Comparison of ENCODE assay signal across 8 mouse cellular contexts in the genomic region with DNA sequence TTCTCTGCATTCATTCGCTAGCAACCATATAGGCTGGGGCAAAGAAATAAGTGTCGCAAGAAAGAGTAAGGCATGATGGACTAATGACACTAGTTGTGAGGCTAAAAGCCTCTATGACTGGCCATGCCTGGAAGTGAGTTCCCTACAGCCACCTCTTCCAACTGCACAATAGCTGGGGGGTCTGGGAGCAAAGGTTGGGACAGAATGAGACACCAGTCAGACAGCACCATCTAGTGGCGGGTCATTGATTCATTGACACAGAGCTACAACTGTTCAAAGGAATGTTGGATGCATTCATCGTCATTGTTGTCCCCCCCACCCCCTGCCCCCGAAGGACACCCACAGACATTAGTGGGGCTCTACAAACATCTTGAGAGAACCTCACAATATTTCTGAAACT. TPM values are rescaled to one million over a fixed set of nuclear protein-coding genes. Genes with fewer than 3 reads are reported as not detected.
DNase-seq lines count a peak whose midpoint lies in the region; ATAC-seq lines count a peak whose summit lies in the region.

No protein-coding gene starts in this region.

- peak; percentile 79 for DNase-seq in neural tube, embryonic 10.5 days (ENCODE audit: extremely low spot score, low spot score)
- DNase-seq in adrenal gland, postnatal 4 days (ENCODE audit: low spot score in 2 of 2) = peak; percentile 15 to 44
- DNase-seq in layer of hippocampus, postnatal 25 days (ENCODE audit: extremely low spot score in 1 of 2, low spot score in 1 of 2) = peak; percentile 31 to 80
- DNase-seq in thymus, postnatal 14 days = peak; percentile 56

- H3K36me3 ChIP-seq in neural tube, embryonic 15.5 days = no peaks in the 10 kb centered on the region
- H3K36me3 ChIP-seq in forebrain, embryonic 16.5 days (ENCODE audit: control insufficient read depth, insufficient read depth) = no peaks in the 10 kb centered on the region
- no peaks in the 10 kb centered on the region for H3K36me3 ChIP-seq in hindbrain, embryonic 16.5 days (ENCODE audit: control insufficient read depth, insufficient read depth, low read length)

- H3K4me3 ChIP-seq in neural tube, embryonic 15.5 days (replicated peaks) = no peak overlapping the region
- H3K4me3 ChIP-seq in forebrain, embryonic 16.5 days (replicated peaks; ENCODE audit: low read length) = no peak overlapping the region
- no peak overlapping the region for H3K4me3 ChIP-seq in hindbrain, embryonic 16.5 days (ENCODE audit: low read length)

- no peaks in the 10 kb centered on the region for H3K9me3 ChIP-seq in neural tube, embryonic 15.5 days (replicated peaks)
- no peaks in the 10 kb centered on the region for H3K9me3 ChIP-seq in forebrain, embryonic 16.5 days (ENCODE audit: control insufficient read depth, low read length)
- H3K9me3 ChIP-seq in hindbrain, embryonic 16.5 days (ENCODE audit: control insufficient read depth, low read length) = no peaks in the 10 kb centered on the region

- H3K27me3 ChIP-seq in neural tube, embryonic 15.5 days (replicated peaks) = no peaks in the 10 kb centered on the region
- no peaks in the 10 kb centered on the region for H3K27me3 ChIP-seq in forebrain, embryonic 16.5 days (replicated peaks; ENCODE audit: control insufficient read depth, insufficient read depth, low read length)
- H3K27me3 ChIP-seq in hindbrain, embryonic 16.5 days (replicated peaks; ENCODE audit: control insufficient read depth, insufficient read depth, low read length) = no peaks in the 10 kb centered on the region

- ATAC-seq in neural tube, embryonic 15.5 days (ENCODE audit: low FRiP score) = no peak
- ATAC-seq in forebrain, embryonic 16.5 days = peak; percentile 43; the same call in 1 of the 2 replicates
- peak; percentile 83 for ATAC-seq in hindbrain, embryonic 16.5 days
- ATAC-seq in megakaryocyte-erythroid progenitor cell, adult 5-6 weeks (replicated peaks; ENCODE audit: low FRiP score, low TSS enrichment, poor library complexity, severe bottlenecking) = peak; percentile 77

- H3K4me1 ChIP-seq in neural tube, embryonic 15.5 days = no peaks in the 10 kb centered on the region
- H3K4me1 ChIP-seq in forebrain, embryonic 16.5 days (replicated peaks; ENCODE audit: control insufficient read depth, insufficient read depth, low read length) = no peaks in the 10 kb centered on the region
- H3K4me1 ChIP-seq in hindbrain, embryonic 16.5 days (ENCODE audit: control insufficient read depth, insufficient read depth, low read depth, low read length) = no peaks in the 10 kb centered on the region

- H3K4me2 ChIP-seq in neural tube, embryonic 15.5 days = no peak overlapping the region
- no peak overlapping the region for H3K4me2 ChIP-seq in forebrain, embryonic 16.5 days (ENCODE audit: low read length)
- no peak overlapping the region for H3K4me2 ChIP-seq in hindbrain, embryonic 16.5 days (ENCODE audit: low read length)

- WGBS in neural tube, embryonic 15.5 days = 33% methylated on average over 5 of the region's 5 CpGs
- WGBS in forebrain, embryonic 16.5 days = 34% methylated on average over 5 of the region's 5 CpGs
- WGBS in hindbrain, embryonic 16.5 days = 31% methylated on average over 5 of the region's 5 CpGs

- no peak overlapping the region for H3K9ac ChIP-seq in neural tube, embryonic 15.5 days (replicated peaks)
- H3K9ac ChIP-seq in forebrain, embryonic 16.5 days (replicated peaks; ENCODE audit: low read depth, low read length) = no peak overlapping the region
- no peak overlapping the region for H3K9ac ChIP-seq in hindbrain, embryonic 16.5 days (ENCODE audit: low read depth, low read length)

- no peak overlapping the region for H3K27ac ChIP-seq in neural tube, embryonic 15.5 days (replicated peaks)
- no peak overlapping the region for H3K27ac ChIP-seq in forebrain, embryonic 16.5 days (ENCODE audit: low read length)
- no peak overlapping the region for H3K27ac ChIP-seq in hindbrain, embryonic 16.5 days (ENCODE audit: low read depth, low read length)

RNA-seq across cellular contexts. Expression of gene Tectb, which starts 17.8 kb away (rescaled TPM):
- polyA plus RNA-seq in neural tube, embryonic 15.5 days (2015; fragmentation: Nextera tagmentation; extraction: Ambion mirVana) = not detected in 2 replicates
- under 1 TPM; 0.31 to 0.42 TPM for total RNA-seq in adrenal gland, postnatal 4 days (2021)
- not detected in 2 replicates for polyA plus RNA-seq in forebrain, embryonic 16.5 days (2015; fragmentation: Nextera tagmentation; extraction: Ambion mirVana)
- polyA plus RNA-seq in hindbrain, embryonic 16.5 days (2015; fragmentation: Nextera tagmentation; extraction: Ambion mirVana) = 0.17 TPM in 1 of 2 replicates, not detected in the other
- under 1 TPM in 1 of 2 experiments, not detected in 1; 0.25 TPM for total RNA-seq in layer of hippocampus, postnatal 25 days (2021)
- total RNA-seq in megakaryocyte-erythroid progenitor cell, adult 5-6 weeks (2014; fragmentation: Nextera tagmentation) = not detected in 2 replicates
- total RNA-seq in megakaryocyte-erythroid progenitor cell, adult 5-6 weeks (2017) = not detected in 2 replicates

RNA-seq across cellular contexts. Expression of gene Gucy2g, which starts 42.7 kb away (rescaled TPM):
- 0.06 and 0.12 TPM in 2 replicates for polyA plus RNA-seq in neural tube, embryonic 15.5 days (2015; fragmentation: Nextera tagmentation; extraction: Ambion mirVana)
- under 1 TPM in 1 of 2 experiments, not detected in 1; 0.08 TPM for total RNA-seq in adrenal gland, postnatal 4 days (2021)
- not detected in 2 replicates for polyA plus RNA-seq in forebrain, embryonic 16.5 days (2015; fragmentation: Nextera tagmentation; extraction: Ambion mirVana)
- polyA plus RNA-seq in hindbrain, embryonic 16.5 days (2015; fragmentation: Nextera tagmentation; extraction: Ambion mirVana) = 0.05 and 0.06 TPM in 2 replicates
- under 1 TPM; 0.57 to 0.99 TPM for total RNA-seq in layer of hippocampus, postnatal 25 days (2021)
- total RNA-seq in megakaryocyte-erythroid progenitor cell, adult 5-6 weeks (2014; fragmentation: Nextera tagmentation) = not detected in 2 replicates
- not detected in 2 replicates for total RNA-seq in megakaryocyte-erythroid progenitor cell, adult 5-6 weeks (2017)

RNA-seq across cellular contexts. Expression of gene Acsl5, which starts 53.4 kb away (rescaled TPM):
- 21.8 and 39.3 TPM in 2 replicates for polyA plus RNA-seq in neural tube, embryonic 15.5 days (2015; fragmentation: Nextera tagmentation; extraction: Ambion mirVana)
- total RNA-seq in adrenal gland, postnatal 4 days (2021) = 10 to 100 TPM; 55.7 to 89.0 TPM
- polyA plus RNA-seq in forebrain, embryonic 16.5 days (2015; fragmentation: Nextera tagmentation; extraction: Ambion mirVana) = 13.4 and 15.8 TPM in 2 replicates
- 19.7 and 20.1 TPM in 2 replicates for polyA plus RNA-seq in hindbrain, embryonic 16.5 days (2015; fragmentation: Nextera tagmentation; extraction: Ambion mirVana)
- total RNA-seq in layer of hippocampus, postnatal 25 days (2021) = 10 to 100 TPM; 28.7 to 38.4 TPM
- total RNA-seq in megakaryocyte-erythroid progenitor cell, adult 5-6 weeks (2014; fragmentation: Nextera tagmentation) = 180 and 241 TPM in 2 replicates
- 295 and 345 TPM in 2 replicates for total RNA-seq in megakaryocyte-erythroid progenitor cell, adult 5-6 weeks (2017)
